Mouse (Mus musculus) ES-Bruce4 (cell line): ENCODE data around the gene Cacna2d3.

Experiments used
- CTCF ChIP-seq: IDR thresholded peaks from one replicate; pipeline ENCODE4 v1.8.1; 2011; ENCODE audit warnings: low read depth, low read length
- EP300 ChIP-seq: IDR thresholded peaks from 2 replicates; pipeline ENCODE4 v1.6.1; 2011; ENCODE audit warnings: low read depth, low read length; ENCODE audit not compliant: insufficient read depth
- POLR2A ChIP-seq: IDR thresholded peaks from one replicate; pipeline ENCODE4 v1.8.1; 2011; ENCODE audit warnings: low read length; ENCODE audit not compliant: insufficient read depth

GRCm38 (mm10) chr14:29433716-29434115 is 287.9 kb downstream of the Cacna2d3 start:
- TF ChIP-seq POLR2A (no peak), EP300 (no peak), CTCF (no peak)
